Mouse (Mus musculus) right cerebral cortex, adult 2 months (tissue): Measurements from ENCODE around the gene Fbn1.

Experiments used
- DNase-seq, 2 experiments: peaks; one replicate each; pipeline ENCODE4 v3.0.0; 2021 to 2022; ENCODE audit warnings: low spot score in 2 of 2

Gene Fbn1

DNA sequence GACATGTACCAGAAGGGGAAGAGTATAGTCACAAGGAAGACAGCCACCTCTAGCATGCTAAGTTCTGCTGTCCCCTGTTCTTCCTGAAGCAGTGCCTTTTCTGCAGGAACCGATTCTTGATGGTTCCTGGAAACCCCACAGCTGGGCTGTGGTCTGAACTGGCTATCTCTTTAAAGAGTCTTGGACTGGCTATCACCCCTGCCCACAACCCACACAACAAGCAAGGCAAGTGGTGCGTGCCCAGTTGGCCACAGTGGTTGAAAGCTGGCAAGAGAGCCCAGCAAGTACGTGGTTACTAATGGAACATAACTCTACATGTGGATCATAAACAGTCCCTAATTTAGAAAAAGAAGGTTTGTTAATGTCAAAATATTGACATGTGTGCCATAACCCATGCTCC lies 170.6 kb downstream of the Fbn1 start:
- no peak for DNase-seq

DNA sequence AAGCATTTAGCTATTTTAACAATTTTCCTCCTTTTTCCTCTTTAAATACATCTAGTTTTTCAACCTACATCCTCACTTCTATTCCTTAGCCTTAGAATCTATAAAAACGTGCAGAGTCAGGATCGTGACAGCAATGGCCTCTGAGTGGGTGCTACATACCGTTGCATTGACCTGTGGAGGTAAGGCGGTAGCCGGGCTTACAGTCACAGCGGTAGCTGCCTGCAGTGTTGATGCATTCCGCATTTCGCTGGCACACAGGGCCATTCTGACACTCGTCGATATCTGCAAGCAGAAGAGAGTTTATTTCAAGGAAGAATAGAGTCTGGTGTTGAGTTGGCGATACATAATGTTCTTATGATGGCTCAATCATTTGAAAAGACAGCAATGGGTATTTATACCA lies 172.6 kb downstream of the Fbn1 start:
- DNase-seq: no peak

DNA sequence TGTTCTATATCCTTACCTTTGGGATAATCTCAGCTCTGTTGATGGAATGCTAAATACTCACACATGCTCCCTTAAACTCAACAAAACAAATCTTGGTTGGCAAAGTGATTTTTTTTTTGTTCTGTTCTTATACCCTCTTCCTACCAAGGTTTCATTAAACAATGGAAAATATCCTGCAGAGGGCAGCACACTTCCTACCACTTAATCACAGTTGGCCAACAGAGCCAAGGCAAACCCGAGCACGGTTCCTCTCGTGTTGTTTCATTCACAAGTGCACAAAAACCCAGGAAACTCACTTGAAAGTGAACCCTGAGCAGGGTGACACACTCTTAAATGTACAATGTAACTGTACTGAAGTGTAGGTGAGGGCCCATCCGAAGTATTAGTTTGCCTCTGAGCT lies 173.6 kb downstream of the Fbn1 start:
- DNase-seq: no peak

DNA sequence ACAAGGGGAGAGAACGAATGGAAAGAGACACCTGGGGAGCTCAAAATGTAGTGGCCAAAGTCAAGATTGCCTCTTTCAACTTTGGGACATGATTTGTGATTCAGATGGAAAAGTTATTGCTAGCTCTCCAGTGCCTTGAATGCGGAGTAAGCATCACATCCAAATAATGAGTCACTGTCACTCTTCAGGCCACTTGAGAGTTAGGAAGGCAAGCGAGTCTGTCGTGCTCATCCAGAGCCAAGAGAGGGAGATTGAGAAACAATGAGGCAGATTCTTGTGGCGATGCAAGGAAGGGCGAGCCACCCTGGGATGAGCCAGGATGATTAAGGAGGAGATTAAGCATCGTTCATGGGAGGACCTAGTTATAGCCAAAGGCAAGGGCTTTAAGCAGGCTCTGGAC lies 176.2 kb downstream of the Fbn1 start:
- DNase-seq: no peak

DNA sequence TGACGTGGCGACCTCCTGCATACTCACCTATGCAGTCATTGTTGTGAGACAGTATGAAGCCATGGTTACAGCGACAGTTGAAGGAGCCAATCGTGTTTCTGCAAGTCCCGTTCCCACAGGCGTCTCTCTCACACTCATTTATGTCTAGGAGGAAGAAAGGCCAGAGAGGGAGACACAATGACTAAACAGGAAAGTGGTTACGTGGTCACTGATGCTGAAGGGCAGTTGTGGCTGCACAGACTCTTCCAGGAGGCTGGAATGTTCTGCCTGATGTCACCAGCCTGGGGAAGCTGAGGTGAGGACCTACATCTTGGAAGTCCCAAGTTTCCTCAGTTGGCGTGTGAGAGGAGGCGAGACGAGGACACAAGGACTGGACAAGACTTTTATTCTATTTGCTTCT lies 177.3 kb downstream of the Fbn1 start:
- DNase-seq: no peak

DNA sequence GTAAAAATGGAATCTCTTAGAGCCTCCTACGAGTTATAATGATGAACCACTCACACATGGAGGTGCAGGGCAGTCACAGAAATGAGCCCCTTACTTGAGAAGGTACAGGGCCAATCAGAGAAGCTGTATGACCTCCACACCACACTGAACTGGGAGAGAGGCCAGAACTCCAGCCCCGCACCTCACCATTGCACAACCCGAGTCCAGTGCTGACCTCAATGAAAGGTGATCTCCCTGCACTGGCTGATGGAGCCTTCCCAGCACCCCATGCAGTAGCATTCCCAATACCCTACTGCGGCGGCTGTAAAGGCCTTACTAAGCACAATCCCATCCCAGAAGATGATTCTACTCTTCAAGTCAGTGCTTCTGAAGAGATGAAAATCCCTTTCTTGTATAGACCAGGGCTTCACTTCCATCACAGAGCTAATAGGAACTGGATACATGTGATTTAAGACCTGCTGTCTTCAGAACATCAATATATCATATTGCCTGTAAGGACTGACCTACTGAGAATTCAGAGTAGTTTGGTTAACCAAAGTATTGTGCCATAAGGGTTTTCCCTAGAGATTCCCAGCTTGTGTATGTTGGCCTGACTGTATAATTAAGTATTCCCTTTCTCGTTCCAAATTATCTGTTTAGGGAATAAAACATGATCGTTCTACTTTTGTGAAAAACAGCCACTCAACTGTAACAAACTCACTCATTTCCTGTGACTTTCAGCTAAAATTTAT lies 182.5 kb downstream of the Fbn1 start:
- no peak for DNase-seq

DNA sequence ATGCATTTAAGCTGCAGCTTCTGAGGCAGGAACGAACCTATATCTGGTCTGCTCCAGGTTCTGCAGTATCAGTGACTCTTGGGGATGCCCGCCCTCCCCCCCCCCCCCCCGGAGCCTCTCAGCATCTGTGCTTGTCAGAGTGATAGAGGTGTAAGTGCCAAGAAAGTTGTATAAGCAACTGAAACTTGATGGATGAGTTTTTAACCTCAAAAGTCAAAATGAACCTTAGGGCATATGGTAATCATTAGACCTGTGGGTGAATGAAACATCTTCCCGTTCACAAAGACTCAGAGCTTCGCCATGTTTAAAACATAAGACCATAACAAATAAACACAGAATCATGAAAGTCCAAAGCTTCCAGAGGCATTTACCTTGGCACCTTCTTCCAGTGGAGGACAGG lies 183.3 kb downstream of the Fbn1 start:
- no peak for DNase-seq

DNA sequence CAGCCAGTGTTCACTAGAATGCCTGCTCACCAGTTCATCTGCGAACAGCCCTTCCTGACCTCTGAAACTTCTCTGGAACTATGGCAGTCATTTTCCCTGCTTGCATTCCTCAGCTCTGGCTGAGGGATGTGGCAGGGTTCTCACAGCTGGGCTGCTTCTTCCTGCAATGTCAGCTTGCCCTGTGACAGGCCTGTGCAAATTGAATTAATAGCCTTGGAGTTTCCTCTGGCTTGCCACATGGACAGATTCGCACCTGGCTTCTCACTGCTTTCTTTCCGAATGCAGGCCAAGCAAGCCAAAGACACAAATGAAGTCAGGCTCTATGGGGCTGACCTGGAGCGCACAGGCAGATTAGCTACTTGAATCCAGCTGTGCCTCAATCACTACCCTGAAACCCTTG lies 184.4 kb downstream of the Fbn1 start:
- no peak for DNase-seq

DNA sequence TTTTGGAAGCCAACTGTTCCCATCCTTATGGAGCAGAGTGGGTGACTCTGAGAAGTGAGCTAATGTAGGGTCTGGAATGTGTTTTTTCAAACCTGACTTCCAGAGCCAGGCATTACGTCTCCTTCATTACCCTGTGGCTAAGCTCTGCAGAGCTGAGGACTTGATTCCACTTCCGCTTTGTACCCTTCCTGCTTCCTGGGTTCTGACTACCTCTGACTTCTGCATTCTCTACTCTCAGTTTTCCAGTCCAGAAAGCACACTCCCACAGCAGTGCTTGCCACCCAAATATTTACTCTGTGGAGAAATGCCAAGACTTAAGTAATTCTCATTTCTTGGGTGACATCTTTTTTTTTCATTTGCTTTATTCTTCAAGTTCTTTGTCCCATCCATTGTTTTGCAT lies 185.2 kb downstream of the Fbn1 start:
- DNase-seq: no peak

DNA sequence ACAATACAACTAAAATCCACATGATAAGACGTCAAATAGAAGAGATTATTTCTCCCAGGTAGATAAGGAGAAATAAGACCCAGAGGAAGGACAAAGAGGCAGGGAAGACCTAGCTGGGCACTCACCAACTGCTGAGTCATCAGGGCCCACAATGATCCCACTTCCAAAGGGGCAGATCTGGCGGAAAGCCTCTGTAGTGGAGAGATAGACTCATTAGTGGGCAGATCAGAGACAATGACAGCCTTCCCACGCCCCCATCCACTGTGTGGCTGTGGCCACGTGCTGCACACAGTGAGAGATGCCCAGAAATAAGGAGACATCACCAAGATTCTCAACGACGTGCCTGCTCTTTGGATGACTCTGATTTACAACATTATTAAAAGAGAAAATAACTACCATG lies 186.7 kb downstream of the Fbn1 start:
- no peak for DNase-seq

DNA sequence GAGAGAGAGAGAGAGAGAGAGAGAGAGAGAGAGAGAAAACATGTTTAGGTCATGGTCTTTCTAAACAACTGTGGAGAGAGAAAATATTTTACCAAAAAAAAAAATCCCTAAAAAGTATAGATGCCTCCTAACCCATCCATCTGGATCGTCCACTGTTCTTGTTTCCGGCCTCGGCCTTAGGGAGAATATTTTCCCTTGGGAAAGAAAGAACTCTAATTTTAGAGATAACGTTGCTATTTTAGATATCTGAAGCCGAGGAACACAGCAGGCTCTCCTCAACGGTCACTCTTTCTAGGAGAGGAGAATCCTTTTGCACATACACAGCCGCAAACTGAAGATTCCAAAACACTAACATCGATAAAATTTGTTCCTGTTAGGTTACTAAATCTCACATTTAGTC lies 188.1 kb downstream of the Fbn1 start:
- DNase-seq: no peak

DNA sequence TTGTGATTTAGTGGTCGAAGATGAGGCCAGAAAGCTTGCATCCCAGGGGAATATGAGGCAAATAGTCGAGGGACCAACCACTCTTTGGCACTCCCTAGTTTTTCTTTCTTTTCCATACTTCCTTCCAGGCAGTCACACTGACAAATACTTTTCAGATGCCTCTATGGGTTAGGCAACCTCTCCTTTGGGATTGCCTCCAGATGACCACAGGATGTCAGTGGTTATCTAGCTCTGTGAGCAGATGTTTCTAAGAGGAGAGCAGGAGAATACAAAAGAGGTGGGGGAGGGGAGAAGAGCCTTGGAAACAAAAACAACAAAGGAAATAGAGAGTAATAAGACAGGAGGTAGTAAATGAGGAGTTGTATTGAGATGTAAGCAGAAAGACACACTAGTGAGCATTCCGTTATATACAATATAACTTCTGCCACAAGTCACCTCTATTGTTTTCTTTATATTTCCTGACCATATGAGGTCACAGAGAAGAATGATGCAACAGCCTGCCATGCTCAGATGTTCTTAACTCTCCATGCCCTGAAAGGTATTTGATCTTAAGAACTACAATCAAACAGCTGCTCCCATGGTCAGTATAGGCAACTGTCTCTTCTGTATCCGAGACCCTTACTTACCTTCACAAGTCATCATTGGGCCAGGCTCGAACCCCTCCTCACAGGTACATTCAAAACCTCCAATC lies 189.3 kb downstream of the Fbn1 start:
- DNase-seq: no peak

DNA sequence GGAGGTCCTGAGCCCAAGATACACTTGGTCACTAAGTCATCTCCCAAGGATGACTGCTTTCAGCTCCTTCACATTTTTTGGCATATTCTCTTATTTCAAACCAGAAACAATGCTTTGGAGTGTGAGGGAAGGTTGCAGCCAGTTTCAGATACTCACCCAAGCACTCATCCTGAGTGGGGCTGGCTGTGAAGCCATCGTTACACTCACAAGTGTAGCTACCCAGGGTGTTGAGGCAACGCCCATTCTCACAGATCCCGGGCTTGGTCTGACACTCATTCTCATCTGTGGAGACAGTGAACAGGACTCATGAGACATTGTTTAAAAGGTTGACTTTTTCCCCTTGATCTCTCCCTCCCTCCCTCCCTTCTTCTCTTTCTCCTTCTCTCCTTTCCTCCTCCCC lies 192.6 kb downstream of the Fbn1 start:
- DNase-seq: no peak

DNA sequence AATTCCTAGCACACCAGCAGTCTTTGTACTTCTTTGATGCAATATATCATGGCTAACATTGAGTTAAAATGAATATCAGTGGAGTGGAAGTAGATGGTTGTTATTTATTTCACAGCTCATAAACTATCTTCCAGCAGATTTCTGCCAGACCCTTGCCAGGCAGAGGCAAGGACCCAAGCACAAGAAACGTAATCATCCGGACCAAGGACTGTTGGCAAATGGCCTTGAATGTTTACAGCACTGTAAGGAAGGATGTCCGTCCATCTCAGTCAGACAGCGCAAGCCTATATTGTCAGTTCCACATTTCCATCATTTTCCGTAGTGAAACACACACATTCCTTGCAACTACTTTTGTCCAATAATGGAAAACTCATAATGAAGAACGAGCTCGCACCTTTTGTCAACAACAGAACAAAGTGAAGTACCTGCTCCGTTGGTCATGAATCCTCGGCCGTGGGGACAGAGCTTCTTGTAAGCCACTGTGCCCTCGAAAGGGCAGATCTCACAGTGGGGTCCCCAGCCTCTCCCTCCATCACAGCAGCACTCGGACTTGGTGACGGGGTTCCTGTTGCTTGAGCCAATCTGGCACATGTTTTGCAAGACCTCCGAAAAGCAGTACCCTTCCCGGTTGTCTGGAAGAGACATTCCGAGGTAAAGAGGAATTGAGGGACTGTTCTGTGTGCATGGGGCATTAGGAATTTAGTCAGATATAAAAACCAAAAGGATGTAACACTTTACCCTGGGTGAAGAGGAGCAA lies 193.4 kb downstream of the Fbn1 start:
- no peak for DNase-seq

DNA sequence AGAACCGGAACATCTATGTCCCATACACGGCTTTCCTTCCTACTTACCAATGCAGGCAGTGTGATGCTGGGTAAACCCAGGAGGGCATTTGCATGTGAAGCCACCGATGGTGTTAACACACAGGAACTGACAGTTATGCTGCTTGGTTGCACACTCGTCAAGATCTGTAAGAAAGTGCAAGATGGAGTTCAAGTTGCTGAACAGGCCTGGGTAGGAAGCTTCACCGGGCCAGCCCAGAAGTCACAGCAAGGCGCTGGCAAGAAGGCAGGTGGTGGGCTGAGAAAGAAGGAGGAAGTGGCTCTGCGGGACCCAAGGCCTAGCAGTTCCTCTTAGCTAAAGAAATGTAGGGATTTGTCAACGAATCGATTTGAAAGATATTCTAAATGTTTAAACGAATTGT lies 198.1 kb downstream of the Fbn1 start:
- no peak for DNase-seq

DNA sequence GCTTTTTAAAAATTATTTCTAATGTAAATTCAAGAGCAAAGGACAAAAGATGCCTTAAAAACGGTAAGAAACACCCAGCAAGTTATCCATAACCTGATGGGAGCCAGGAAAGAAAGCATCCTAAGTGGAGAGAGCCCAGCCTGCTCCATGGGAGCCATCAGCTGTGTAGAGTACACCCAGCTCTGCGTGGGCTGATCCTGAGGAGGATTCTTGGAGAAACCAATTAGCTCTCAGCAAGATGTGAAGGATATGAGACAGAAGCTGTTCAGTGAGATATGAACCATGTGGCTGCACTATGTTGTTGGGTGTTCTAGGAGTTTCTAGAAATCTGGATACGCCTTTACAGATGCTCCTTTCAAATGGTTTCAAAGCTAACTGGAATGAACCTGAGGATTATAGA lies 202.1 kb downstream of the Fbn1 start:
- DNase-seq: peak; percentile 16 to 24

DNA sequence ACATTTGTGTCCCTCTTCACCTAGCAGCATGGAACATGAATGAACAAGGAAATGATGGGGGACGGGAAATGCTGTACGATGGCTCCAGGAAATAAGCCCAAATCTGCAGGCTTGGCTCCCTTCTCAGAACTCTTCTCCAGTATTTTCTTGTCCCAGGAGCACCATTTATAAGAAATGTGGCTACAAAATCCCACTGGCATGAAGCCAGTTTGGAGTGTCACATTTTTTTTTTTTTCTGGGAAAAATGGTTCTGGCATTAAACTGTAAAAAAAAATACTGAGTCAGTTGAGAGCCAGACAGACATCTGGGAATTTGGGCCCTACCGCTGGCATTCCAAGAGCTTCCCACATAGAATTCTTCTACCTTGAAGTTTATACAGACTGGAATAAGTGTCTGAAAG lies 203.0 kb downstream of the Fbn1 start:
- no peak for DNase-seq

DNA sequence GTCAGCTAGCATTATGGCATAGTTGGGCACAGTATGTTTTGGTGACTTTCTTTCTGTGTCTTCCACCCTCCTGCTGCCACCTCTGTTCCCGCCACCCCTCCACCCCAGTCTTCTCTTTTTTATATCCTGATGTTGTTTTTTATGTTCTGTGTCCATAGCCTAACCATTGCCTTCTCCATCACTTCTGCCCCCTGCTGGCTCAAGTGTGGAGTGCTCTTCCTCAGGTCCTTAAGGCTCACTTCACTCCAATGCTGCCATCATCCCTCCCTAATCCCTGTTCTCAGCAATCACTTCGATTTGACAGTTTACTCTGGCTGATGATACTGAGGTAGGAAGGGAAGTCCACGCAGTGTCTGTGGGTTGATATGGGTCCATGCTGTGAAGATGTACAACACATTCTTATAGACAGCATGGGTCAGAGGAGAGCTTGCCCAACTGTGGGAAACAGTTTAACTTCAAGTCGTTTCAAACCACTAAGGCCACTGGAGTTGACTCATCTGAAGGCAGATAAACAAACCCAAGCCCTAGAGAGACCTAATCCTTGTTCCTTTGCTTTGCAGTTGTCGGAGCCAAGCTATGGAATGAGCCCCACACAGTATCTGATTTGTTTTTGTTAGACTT lies 203.9 kb downstream of the Fbn1 start:
- no peak for DNase-seq

DNA sequence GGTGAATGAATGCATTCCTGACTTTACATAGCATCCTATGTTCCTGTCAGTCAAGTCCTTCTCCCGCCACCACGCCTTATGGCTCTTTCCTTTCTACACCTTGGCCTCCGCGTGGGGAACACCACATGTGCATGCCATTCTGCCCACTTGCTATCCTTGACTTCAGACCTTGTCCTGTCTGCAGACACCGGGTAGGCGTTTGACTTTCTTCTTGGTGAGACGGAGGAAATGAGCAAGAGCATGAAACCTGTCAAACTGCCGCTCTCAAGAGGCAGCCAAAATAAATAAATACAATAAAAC lies 205.2 kb downstream of the Fbn1 start:
- peak; percentile 47 to 54 for DNase-seq

DNA sequence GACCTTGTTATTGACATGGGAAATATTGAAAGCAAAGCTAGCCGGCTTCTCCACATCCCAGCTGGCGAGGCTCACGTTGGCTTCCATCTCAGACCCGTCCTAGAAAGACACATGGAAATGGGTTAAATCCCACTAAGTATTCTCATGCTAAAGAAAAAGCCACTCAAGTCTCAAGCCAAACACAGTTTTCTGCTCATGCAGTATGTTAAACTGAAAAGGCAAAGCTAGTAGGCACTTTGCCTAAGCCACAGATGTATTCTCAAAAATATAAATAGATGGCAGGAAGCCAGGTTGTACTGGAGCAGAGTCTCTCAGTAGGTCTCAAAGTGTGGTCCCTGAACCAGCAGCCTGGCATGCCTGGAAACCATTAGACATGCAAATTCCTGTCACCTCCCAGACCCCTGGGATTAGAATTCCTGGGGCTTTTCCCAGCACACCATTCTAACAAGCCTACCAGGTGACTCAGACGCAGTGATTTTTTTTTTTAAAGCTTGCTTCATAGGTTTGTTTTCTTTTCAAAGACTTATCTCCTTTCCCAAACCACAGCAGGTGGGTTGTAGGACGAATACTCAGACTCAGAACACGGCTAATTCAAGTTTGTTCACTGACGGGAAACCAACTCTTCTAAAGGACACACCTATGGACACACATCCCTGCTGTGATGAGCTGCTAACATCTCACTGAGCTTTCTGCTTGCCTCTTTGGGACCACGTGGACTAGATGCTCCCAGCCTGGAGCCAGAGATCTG lies 205.7 kb downstream of the Fbn1 start:
- DNase-seq: peak in 1 of 2 experiments; percentile 3

DNA sequence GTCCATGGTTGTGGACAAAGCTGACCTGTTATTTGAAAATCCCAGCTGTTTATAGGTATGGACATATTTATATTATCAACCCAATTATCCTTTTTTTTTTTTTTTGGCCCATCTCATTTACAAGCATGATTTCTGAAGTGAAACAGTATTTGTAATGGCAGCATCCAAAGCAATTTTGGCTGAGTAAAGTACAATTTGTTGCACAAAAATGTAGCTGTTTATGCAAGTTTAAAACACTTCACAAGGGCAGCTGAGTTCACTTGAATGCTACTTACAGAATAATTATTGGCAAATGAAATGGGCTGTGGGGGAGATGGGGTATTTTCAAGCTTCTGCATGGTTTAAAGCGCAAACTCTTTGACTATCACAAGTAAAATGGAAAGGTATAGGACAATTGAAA lies 209.0 kb downstream of the Fbn1 start:
- no peak for DNase-seq

DNA sequence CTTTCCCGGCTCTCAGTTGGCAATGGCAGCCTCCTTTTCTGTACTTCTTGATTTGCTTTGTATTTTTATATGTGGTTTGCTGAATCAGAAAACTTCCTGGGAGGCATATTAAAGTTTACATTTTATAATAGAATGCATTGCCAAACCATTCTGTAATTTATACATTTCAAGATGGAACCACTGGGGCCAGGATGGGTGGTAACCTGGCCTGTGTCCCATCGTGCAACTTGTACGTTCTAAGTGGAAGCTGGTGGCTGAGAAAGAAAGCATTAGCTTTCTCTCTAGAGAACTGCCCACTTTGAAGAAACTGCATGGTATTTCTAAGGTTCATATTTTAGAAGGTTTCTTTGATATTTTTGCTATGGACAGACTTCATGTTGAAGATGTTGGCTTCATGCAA lies 212.3 kb downstream of the Fbn1 start:
- DNase-seq: no peak
